Mouse (Mus musculus) stomach, postnatal 0 days (tissue): Measurements from ENCODE around the gene C5ar1. TPM values are rescaled to one million over a fixed set of nuclear protein-coding genes. Genes with fewer than 3 reads are reported as not detected.

Experiments used
- ATAC-seq: fragments of 200-750 bp; cut with Nextera tagmentation; 2 replicates; pipeline ENCODE4 v1.8.0; 2017; ENCODE audit not compliant: low FRiP score, low TSS enrichment
- DNase-seq: peaks from one replicate; pipeline ENCODE4 v3.0.0-alpha.2; 2016; ENCODE audit warnings: low spot score
- H3K27ac ChIP-seq: fragments of 300-500 bp; sonication (generic); replicated peaks from 2 replicates; pipeline ENCODE4 v1.5.1; 2014; ENCODE audit warnings: mild to moderate bottlenecking, control low read depth
- H3K27me3 ChIP-seq: fragments of 300-500 bp; sonication (generic); 2 replicates; pipeline ENCODE4 v1.6.1; 2014; ENCODE audit warnings: low read length; ENCODE audit not compliant: control insufficient read depth, insufficient read depth
- H3K36me3 ChIP-seq: fragments of 300-500 bp; sonication (generic); 2 replicates; pipeline ENCODE4 v1.6.1; 2014; ENCODE audit warnings: low read length, mixed read lengths; ENCODE audit not compliant: control insufficient read depth, insufficient read depth
- H3K4me1 ChIP-seq: fragments of 300-500 bp; sonication (generic); replicated peaks from 2 replicates; pipeline ENCODE4 v1.6.1; 2014; ENCODE audit warnings: antibody characterized with exemption; ENCODE audit not compliant: control insufficient read depth, insufficient read depth
- H3K4me2 ChIP-seq: fragments of 300-500 bp; sonication (generic); replicated peaks from 2 replicates; pipeline ENCODE4 v1.6.1; 2014; ENCODE audit warnings: low read depth, mild to moderate bottlenecking, control low read depth, moderate library complexity
- H3K4me3 ChIP-seq: fragments of 300-500 bp; sonication (generic); 2 replicates; pipeline ENCODE4 v1.5.1; 2014; ENCODE audit warnings: low read depth, low read length, control low read depth
- H3K9ac ChIP-seq: fragments of 300-500 bp; sonication (generic); 2 replicates; pipeline ENCODE4 v1.6.1; 2014; ENCODE audit warnings: mild to moderate bottlenecking, low read length, control low read depth, mixed read lengths
- H3K9me3 ChIP-seq: fragments of 300-500 bp; sonication (generic); 2 replicates; pipeline ENCODE4 v1.6.1; 2016; ENCODE audit warnings: low read length; ENCODE audit not compliant: control insufficient read depth
- CTCF ChIP-seq: IDR thresholded peaks from 2 replicates; pipeline ENCODE4 v1.5.1; 2016; ENCODE audit warnings: antibody characterized with exemption, low read depth, mild to moderate bottlenecking, moderate library complexity
- EP300 ChIP-seq: optimal IDR thresholded peaks from 2 replicates; pipeline ENCODE3; 2016; ENCODE audit warnings: antibody characterized with exemption
- WGBS: fragments of 180-500 bp; shearing (Covaris S2); extraction: QIAGEN DNeasy Blood & Tissue Kit; methylation state at CpG from one replicate; pipeline ENCODE4 v1.1.7; 2014; 5-methylcytosine and 5-hydroxymethylcytosine counted together
- polyA plus RNA-seq: library from polyadenylated mRNA; unstranded; fragments of >200 nt; fragmentation: Nextera tagmentation; extraction: Ambion mirVana; gene quantifications from 2 replicates; pipeline ENCODE4 v1.2.1, GENCODE M21; 2015

Gene C5ar1
- polyA plus RNA-seq, 1 experiment from 2014 or later, result 2.0 TPM

GRCm38 (mm10) chr7:16297616-16298015, 38.3 kb upstream of the C5ar1 start:
- ATAC-seq (no peak), DNase-seq (no peak)
- Histone ChIP-seq H3K27ac (no peak overlapping the region; the same call in 1 of the 2 replicates), H3K27me3 (no peaks in the 10 kb centered on the region), H3K4me2 (no peak overlapping the region), H3K4me3 (no peak overlapping the region), H3K9me3 (no peaks in the 10 kb centered on the region), H3K36me3 (no peaks in the 10 kb centered on the region), H3K4me1 (0 out of 2 replicates have a peak, but pooled peaks cover 4% of the 10 kb centered on the region), H3K9ac (no peak overlapping the region)
- WGBS, result 67% methylated on average over 2 of the region's 2 CpGs
- TF ChIP-seq EP300, result no peak
- TF ChIP-seq CTCF, result no peak

GRCm38 (mm10) chr7:16296766-16297390, 37.5 kb upstream of the C5ar1 start:
- peak overlapping the region; percentile 55; the same call in 1 of the 2 replicates for H3K9ac ChIP-seq
- peak; percentile 95 for DNase-seq

GRCm38 (mm10) chr7:16296146-16296545, 36.8 kb upstream of the C5ar1 start:
- H3K9me3 ChIP-seq, result no peaks in the 10 kb centered on the region
- H3K4me1 ChIP-seq, result 0 out of 2 replicates have a peak, but pooled peaks cover 4% of the 10 kb centered on the region
- ATAC-seq, result no peak; the same call in 1 of the 2 replicates
- peak overlapping the region; percentile 63; the same call in 1 of the 2 replicates for H3K27ac ChIP-seq
- peak overlapping the region; percentile 57; the same call in 1 of the 2 replicates for H3K4me2 ChIP-seq
- TF ChIP-seq CTCF, result no peak
- no peak for TF ChIP-seq EP300
- peak overlapping the region; percentile 1; the same call in 1 of the 2 replicates for H3K9ac ChIP-seq
- no peaks in the 10 kb centered on the region for H3K27me3 ChIP-seq
- no peak for DNase-seq
- no peaks in the 10 kb centered on the region for H3K36me3 ChIP-seq
- H3K4me3 ChIP-seq, result 0 out of 2 replicates have a peak overlapping the region, but pooled peaks have one; percentile 23
- WGBS, result 31% methylated on average over 2 of the region's 2 CpGs

More at GRCm38 (mm10) chr7:16296766-16297390, 37.5 kb upstream of the C5ar1 start:
- 0 out of 2 replicates have a peak, but pooled peaks cover 4% of the 10 kb centered on the region for H3K4me1 ChIP-seq
- H3K4me3 ChIP-seq, result peak overlapping the region; percentile 23
- H3K36me3 ChIP-seq, result no peaks in the 10 kb centered on the region
- H3K4me2 ChIP-seq, result peak overlapping the region; percentile 57
- H3K27me3 ChIP-seq, result no peaks in the 10 kb centered on the region
- no peaks in the 10 kb centered on the region for H3K9me3 ChIP-seq
- peak overlapping the region; percentile 63; the same call in 1 of the 2 replicates for H3K27ac ChIP-seq
- peak; percentile 46 for TF ChIP-seq CTCF
- no peak for TF ChIP-seq EP300
- 1% methylated on average over 22 of the region's 22 CpGs for WGBS
- peak; percentile 71 for ATAC-seq

GRCm38 (mm10) chr7:16295321-16295900, 36.1 kb upstream of the C5ar1 start:
- DNase-seq, result peak; percentile 86
- ATAC-seq, result peak; percentile 64
- Histone ChIP-seq H3K4me1 (0 out of 2 replicates have a peak, but pooled peaks cover 4% of the 10 kb centered on the region), H3K27me3 (no peaks in the 10 kb centered on the region), H3K9me3 (no peaks in the 10 kb centered on the region), H3K4me3 (peak overlapping the region; percentile 46), H3K36me3 (no peaks in the 10 kb centered on the region), H3K4me2 (peak overlapping the region; percentile 79), H3K9ac (peak overlapping the region; percentile 55), H3K27ac (peak overlapping the region; percentile 94)
- WGBS, result under 1% methylated on average over 41 of the region's 41 CpGs
- TF ChIP-seq EP300, result no peak
- TF ChIP-seq CTCF, result no peak

GRCm38 (mm10) chr7:16294837-16295236, 35.5 kb upstream of the C5ar1 start:
- DNase-seq (peak; percentile 96), ATAC-seq (peak; percentile 90)
- TF ChIP-seq CTCF (peak; percentile 98), EP300 (no peak)
- Histone ChIP-seq H3K36me3 (no peaks in the 10 kb centered on the region), H3K9ac (peak overlapping the region; percentile 55), H3K9me3 (no peaks in the 10 kb centered on the region), H3K4me2 (peak overlapping the region; percentile 79), H3K27me3 (no peaks in the 10 kb centered on the region), H3K4me3 (peak overlapping the region; percentile 46), H3K4me1 (0 out of 2 replicates have a peak, but pooled peaks cover 1% of the 10 kb centered on the region), H3K27ac (peak overlapping the region; percentile 94)
- WGBS, result under 1% methylated on average over 23 of the region's 23 CpGs
